Mouse (Mus musculus) cerebellum, adult 2 months (tissue): ENCODE results near the gene Wdr11.

ENCODE experiments used
- CTCF ChIP-seq: fragments of 200-500 bp; IDR thresholded peaks from 2 replicates; pipeline ENCODE4 v1.5.1; 2011; ENCODE audit warnings: low read depth, mild to moderate bottlenecking, control low read depth, low read length, moderate library complexity, borderline replicate concordance; ENCODE audit not compliant: insufficient read depth
- POLR2A ChIP-seq: fragments of 200-500 bp; IDR thresholded peaks from 2 replicates; pipeline ENCODE4 v1.6.1; 2011; ENCODE audit warnings: low read length, control low read depth, borderline replicate concordance; ENCODE audit not compliant: insufficient read depth

- TF ChIP-seq CTCF, result no peak
- TF ChIP-seq POLR2A, result no peak
Measured at GRCm38 (mm10) chr7:129606291-129606690, 14.6 kb downstream of the Wdr11 start.
